Mouse (Mus musculus) C2C12 (cell line): ENCODE measurements around the gene B4galt5. TPM values are rescaled to one million over a fixed set of nuclear protein-coding genes. Genes with fewer than 3 reads are reported as not detected.

Experiments used
- H3K27me3 ChIP-seq: one replicate; pipeline ENCODE4 v1.6.1; 2011; ENCODE audit not compliant: control insufficient read depth, insufficient read depth, insufficient read length
- H3K36me3 ChIP-seq: one replicate; pipeline ENCODE4 v1.6.1; 2011; ENCODE audit not compliant: control insufficient read depth, insufficient read depth
- H3K4me3 ChIP-seq: one replicate; pipeline ENCODE4 v1.5.1; 2011; ENCODE audit warnings: mild to moderate bottlenecking, control low read depth; ENCODE audit not compliant: poor library complexity, insufficient read depth, severe bottlenecking
- H3K79me2 ChIP-seq: one replicate; pipeline ENCODE4 v1.6.1; 2011; ENCODE audit not compliant: control insufficient read depth, insufficient read depth
- H3K79me3 ChIP-seq: one replicate; pipeline ENCODE4 v1.6.1; 2011; ENCODE audit warnings: low read depth, control low read depth
- H3ac ChIP-seq: one replicate; pipeline ENCODE3; 2011; ENCODE audit warnings: low read depth; ENCODE audit not compliant: control insufficient read depth, insufficient read length
- CEBPB ChIP-seq: IDR thresholded peaks from one replicate; pipeline ENCODE4 v1.6.1; 2011; ENCODE audit warnings: low read depth, mild to moderate bottlenecking, control low read depth, moderate library complexity
- CTCF ChIP-seq: IDR thresholded peaks from one replicate; pipeline ENCODE4 v1.5.1; 2011; ENCODE audit not compliant: control insufficient read depth, insufficient read depth, insufficient read length
- FOSL1 ChIP-seq: IDR thresholded peaks from one replicate; pipeline ENCODE4 v1.8.0; 2011; ENCODE audit warnings: mild to moderate bottlenecking, low read length; ENCODE audit not compliant: poor library complexity, insufficient read depth, severe bottlenecking
- MAX ChIP-seq: IDR thresholded peaks from one replicate; pipeline ENCODE4 v1.6.1; 2011; ENCODE audit warnings: mild to moderate bottlenecking, control low read depth
- MYOD1 ChIP-seq: IDR thresholded peaks from one replicate; pipeline ENCODE4 v1.6.1; 2011; ENCODE audit warnings: low read depth; ENCODE audit not compliant: control insufficient read depth, insufficient read length
- MYOG ChIP-seq: IDR thresholded peaks from one replicate; pipeline ENCODE4 v1.6.1; 2011; ENCODE audit not compliant: control insufficient read depth, insufficient read length; ENCODE audit errors: extremely low read depth
- USF1 ChIP-seq: IDR thresholded peaks from one replicate; pipeline ENCODE4 v1.6.1; 2011; ENCODE audit warnings: low read depth, mild to moderate bottlenecking, control low read depth, moderate library complexity
- polyA plus RNA-seq: library from polyadenylated mRNA; unstranded; fragments of >200 nt; fragmentation: generic; extraction: Trizol; gene quantifications from one replicate; pipeline ENCODE4 v1.2.1, GENCODE M21; 2012; ENCODE audit warnings: missing spikeins

B4galt5 gene
- polyA plus RNA-seq, 1 experiment: 56.6 TPM

- H3K36me3 ChIP-seq: peaks cover 53% of the 10 kb centered on the region
- no peaks in the 10 kb centered on the region for H3K79me2 ChIP-seq
- no peak overlapping the region for H3K4me3 ChIP-seq
Measured at GRCm38 (mm10) chr2:167306626-167307541, 42.1 kb downstream of the B4galt5 start.

DNA sequence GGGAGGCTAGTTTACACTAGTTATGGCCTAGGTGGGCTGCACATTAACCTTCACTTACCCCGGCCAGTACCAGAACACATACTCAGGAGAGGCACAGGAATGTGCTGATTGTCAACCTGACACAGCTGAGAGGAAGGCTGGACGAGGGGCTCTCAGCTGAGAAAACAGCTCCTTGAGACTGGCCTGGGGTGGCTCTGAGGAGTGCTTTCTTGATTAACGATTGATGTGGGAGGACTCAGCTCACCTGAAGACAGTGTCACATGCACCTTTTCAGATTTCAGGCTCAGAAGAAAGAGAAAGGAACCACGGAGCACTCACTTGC, 42.7 kb downstream of the B4galt5 start:
- Histone ChIP-seq H3K4me3 (no peak overlapping the region), H3K79me3 (peaks cover 3% of the 10 kb centered on the region), H3K27me3 (no peaks in the 10 kb centered on the region), H3ac (no peak overlapping the region), H3K79me2 (no peaks in the 10 kb centered on the region), H3K36me3 (peaks cover 54% of the 10 kb centered on the region)
- TF ChIP-seq CEBPB (no peak), MYOD1 (no peak), MAX (no peak), FOSL1 (no peak)

More at GRCm38 (mm10) chr2:167306626-167307541, 42.1 kb downstream of the B4galt5 start:
- peaks cover 4% of the 10 kb centered on the region for H3K79me3 ChIP-seq
- H3K27me3 ChIP-seq: no peaks in the 10 kb centered on the region
- no peak overlapping the region for H3ac ChIP-seq
- no peak for TF ChIP-seq CTCF

DNA sequence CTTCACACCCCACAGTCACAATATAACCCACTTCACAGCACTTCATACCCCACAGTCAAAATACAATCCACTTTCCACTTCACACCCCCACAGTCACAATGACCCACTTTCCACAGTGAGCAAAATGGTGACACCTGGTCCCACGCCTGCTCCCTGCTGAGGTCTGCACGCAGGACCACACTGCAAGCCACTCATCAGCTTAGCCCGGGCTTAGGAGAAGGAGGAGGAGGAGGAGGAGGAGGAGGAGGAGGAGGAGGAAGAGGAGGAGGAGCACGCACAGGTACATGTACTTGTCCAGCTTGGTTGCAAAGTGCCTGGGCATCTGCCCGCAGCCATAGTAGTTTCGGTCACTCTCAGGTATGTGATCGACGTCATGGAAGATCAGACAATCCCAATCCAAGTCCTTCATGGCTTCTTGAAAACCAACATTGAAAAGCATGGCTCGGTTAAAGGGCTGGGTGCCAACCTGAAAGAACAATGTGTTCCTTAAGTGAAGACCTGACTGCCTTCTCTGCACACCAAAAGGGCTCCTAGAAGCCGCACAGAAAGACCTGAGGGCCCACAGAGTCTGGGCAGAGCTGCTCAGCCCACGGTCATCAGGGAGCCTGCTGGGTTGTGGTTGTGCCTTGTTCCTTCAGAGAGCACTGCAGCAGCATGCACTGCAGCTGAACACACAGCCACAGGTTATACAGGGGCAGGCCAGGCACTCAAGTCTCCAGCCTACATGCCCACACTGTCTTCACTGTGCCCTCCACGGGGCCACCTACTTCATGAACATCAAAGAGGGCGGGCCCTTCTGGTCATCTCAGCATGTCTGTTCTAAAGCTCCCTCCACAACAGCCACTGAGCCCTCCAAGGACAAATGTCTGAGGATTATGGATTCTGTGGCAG, 43.4 kb downstream of the B4galt5 start:
- H3K27me3 ChIP-seq: no peaks in the 10 kb centered on the region
- H3K79me3 ChIP-seq: no peaks in the 10 kb centered on the region
- no peak overlapping the region for H3ac ChIP-seq
- peaks cover 53% of the 10 kb centered on the region for H3K36me3 ChIP-seq
- no peaks in the 10 kb centered on the region for H3K79me2 ChIP-seq
- TF ChIP-seq MYOG (no peak), USF1 (no peak), MYOD1 (no peak), CEBPB (no peak), MAX (no peak), CTCF (no peak), FOSL1 (no peak)
- no peak overlapping the region for H3K4me3 ChIP-seq

DNA sequence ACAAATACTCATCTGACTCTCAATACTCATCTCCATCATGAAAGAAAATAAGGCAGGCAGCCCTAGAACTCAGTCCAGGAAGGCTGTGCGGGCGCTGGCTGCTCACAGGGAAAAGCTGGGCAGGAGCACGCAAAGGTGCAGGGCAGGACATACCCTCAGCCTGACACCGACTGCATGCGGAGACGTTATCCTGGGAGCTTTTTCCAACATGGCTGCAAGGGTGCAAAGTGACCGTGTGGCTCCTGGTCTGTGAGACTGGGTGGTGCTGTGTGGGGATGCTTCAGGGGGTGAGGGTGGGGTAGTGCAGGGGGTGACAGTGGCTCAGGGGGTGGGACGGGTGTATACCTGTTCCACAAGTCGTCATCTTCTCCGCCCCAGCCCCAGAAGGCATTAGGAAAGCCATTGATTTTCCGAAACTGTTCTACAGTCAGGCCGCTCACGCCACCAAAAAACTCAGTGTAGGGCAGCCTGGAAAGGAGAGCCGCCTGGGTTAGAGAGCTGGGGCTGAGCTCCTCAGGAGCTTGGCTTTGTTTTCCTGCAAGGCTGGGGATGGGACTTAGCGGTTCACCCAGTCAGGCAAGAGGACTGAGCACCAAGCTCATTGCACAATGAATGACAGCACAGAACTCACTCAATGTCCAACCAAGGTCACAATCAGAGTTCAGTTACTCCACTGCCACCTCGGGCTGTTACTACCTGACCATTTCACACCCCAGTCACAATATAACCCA, 44.2 kb downstream of the B4galt5 start:
- Histone ChIP-seq H3K27me3 (no peaks in the 10 kb centered on the region), H3K36me3 (peaks cover 56% of the 10 kb centered on the region)

DNA sequence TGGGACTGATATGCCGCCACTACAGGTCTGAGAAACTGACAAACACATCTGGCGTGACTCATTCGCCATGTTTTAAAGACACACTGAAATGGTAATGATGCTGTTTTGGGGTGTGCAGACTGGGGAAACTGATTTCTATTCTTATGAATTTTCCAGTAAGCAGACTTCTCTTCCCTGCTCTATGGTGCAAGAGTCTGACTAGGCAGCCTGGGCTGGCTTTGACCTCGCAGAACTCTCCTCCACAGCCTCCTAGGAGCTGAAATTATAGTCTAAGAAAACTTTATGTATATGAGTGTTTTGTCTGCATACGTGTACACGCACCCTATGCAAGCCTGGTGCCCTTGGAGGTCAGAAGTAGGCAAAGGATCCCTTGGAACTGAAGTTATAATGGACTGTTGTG, 45.2 kb downstream of the B4galt5 start:
- H3ac ChIP-seq: no peak overlapping the region
- no peaks in the 10 kb centered on the region for H3K79me3 ChIP-seq
- no peaks in the 10 kb centered on the region for H3K79me2 ChIP-seq
- H3K27me3 ChIP-seq: no peaks in the 10 kb centered on the region
- H3K4me3 ChIP-seq: no peak overlapping the region
- peaks cover 66% of the 10 kb centered on the region for H3K36me3 ChIP-seq
- TF ChIP-seq CEBPB: no peak
- no peak for TF ChIP-seq MYOD1
- TF ChIP-seq CTCF: no peak
- no peak for TF ChIP-seq MYOG
- no peak for TF ChIP-seq MAX
- no peak for TF ChIP-seq USF1
- no peak for TF ChIP-seq FOSL1

More for the DNA sequence above, 44.2 kb downstream of the B4galt5 start:
- no peaks in the 10 kb centered on the region for H3K79me2 ChIP-seq
- no peak overlapping the region for H3K4me3 ChIP-seq
- H3K79me3 ChIP-seq: no peaks in the 10 kb centered on the region
- no peak for TF ChIP-seq MYOD1
- no peak for TF ChIP-seq CEBPB
- TF ChIP-seq CTCF: no peak
- TF ChIP-seq MAX: no peak
- TF ChIP-seq USF1: no peak
- no peak for TF ChIP-seq MYOG
- TF ChIP-seq FOSL1: no peak
- no peak overlapping the region for H3ac ChIP-seq
